Mouse (Mus musculus) neural tube, embryonic 13.5 days (tissue): ENCODE measurements at regions not wholly inside any gene's neighbourhood (a gene's known extent, or its start where the extent isn't known, plus 50 kb on each side); places are given as distances from the start of the nearest gene placed in this dataset.

Source experiments
- ATAC-seq: fragments of 200-750 bp; cut with Nextera tagmentation; 2 replicates; pipeline ENCODE4 v1.8.0; 2017; ENCODE audit warnings: low read depth, mild to moderate bottlenecking, moderate TSS enrichment, moderate library complexity
- H3K27ac ChIP-seq: fragments of 300-500 bp; sonication (generic); replicated peaks from 2 replicates; pipeline ENCODE4 v1.5.1; 2015; ENCODE audit warnings: moderate library complexity, mild to moderate bottlenecking, inconsistent platforms
- H3K27me3 ChIP-seq: fragments of 300-500 bp; sonication (generic); 2 replicates; pipeline ENCODE4 v1.6.1; 2015; ENCODE audit warnings: mild to moderate bottlenecking, inconsistent platforms
- H3K36me3 ChIP-seq: fragments of 300-500 bp; sonication (generic); 2 replicates; pipeline ENCODE4 v1.6.1; 2015; ENCODE audit warnings: mild to moderate bottlenecking, inconsistent platforms
- H3K4me1 ChIP-seq: fragments of 300-500 bp; sonication (generic); replicated peaks from 2 replicates; pipeline ENCODE4 v1.6.1; 2015; ENCODE audit warnings: inconsistent platforms
- H3K4me2 ChIP-seq: fragments of 300-500 bp; sonication (generic); 2 replicates; pipeline ENCODE4 v1.6.1; 2015; ENCODE audit warnings: inconsistent platforms, mild to moderate bottlenecking, moderate library complexity
- H3K4me3 ChIP-seq: fragments of 300-500 bp; sonication (generic); 2 replicates; pipeline ENCODE4 v1.5.1; 2015; ENCODE audit warnings: mild to moderate bottlenecking, inconsistent platforms
- H3K9ac ChIP-seq: fragments of 300-500 bp; sonication (generic); 2 replicates; pipeline ENCODE4 v1.6.1; 2015; ENCODE audit warnings: moderate library complexity, mild to moderate bottlenecking, inconsistent platforms
- H3K9me3 ChIP-seq: fragments of 300-500 bp; sonication (generic); 2 replicates; pipeline ENCODE4 v1.6.1; 2016; ENCODE audit warnings: inconsistent platforms
- WGBS: fragments of 180-500 bp; shearing (Covaris S2); methylation state at CpG from one replicate; pipeline ENCODE4 v1.1.7; 2015; 5-methylcytosine and 5-hydroxymethylcytosine counted together

- H3K27ac ChIP-seq = no peak overlapping the region
- H3K27me3 ChIP-seq = no peaks in the 10 kb centered on the region
- no peak overlapping the region for H3K4me3 ChIP-seq
- no peak overlapping the region for H3K9ac ChIP-seq
- no peaks in the 10 kb centered on the region for H3K9me3 ChIP-seq
- no peak for ATAC-seq
- WGBS = 83% methylated on average over 1 of the region's 1 CpGs
- no peaks in the 10 kb centered on the region for H3K36me3 ChIP-seq
- no peaks in the 10 kb centered on the region for H3K4me1 ChIP-seq
- H3K4me2 ChIP-seq = no peak overlapping the region
These were observed 163.9 kb downstream of the Ptprc start for GRCm38 (mm10) chr1:138011581-138011980.

DNA sequence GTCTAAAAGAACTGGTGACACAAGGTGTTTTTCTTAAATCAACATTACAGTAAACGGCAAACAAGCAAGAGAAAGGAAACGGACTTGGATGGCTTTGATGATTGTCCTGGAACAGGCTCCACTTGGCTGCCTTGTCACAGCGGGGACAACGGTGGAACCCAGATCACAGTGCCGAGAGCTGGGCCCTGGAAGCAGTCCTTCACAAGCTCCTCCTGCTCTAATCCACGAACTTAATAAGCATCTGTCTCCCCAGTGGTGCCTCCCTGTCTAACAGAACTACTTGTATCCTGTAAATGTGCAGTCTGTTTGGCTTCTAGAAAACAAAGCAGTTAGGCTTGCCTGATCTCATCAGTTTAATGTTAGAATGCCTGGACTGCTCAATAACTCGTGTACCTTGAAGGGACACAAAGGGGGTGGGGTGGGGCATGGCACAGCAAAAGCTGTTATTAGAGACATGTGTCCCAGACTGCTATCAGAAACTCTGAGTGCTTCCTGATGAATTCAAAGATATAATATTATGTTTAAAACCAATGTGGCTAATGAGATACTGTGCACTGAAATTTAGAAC, 164.5 kb downstream of the Ptprc start:
- Histone ChIP-seq H3K27me3 (no peaks in the 10 kb centered on the region), H3K9ac (no peak overlapping the region), H3K36me3 (no peaks in the 10 kb centered on the region), H3K27ac (no peak overlapping the region), H3K4me2 (no peak overlapping the region), H3K4me3 (no peak overlapping the region), H3K9me3 (no peaks in the 10 kb centered on the region), H3K4me1 (no peaks in the 10 kb centered on the region)
- WGBS = 76% methylated on average over 7 of the region's 7 CpGs
- ATAC-seq = no peak

- H3K4me1 ChIP-seq = no peaks in the 10 kb centered on the region
- no peaks in the 10 kb centered on the region for H3K27me3 ChIP-seq
- no peak for ATAC-seq
- H3K4me3 ChIP-seq = no peak overlapping the region
- 63% methylated on average over 1 of the region's 1 CpGs for WGBS
- H3K4me2 ChIP-seq = no peak overlapping the region
- no peaks in the 10 kb centered on the region for H3K9me3 ChIP-seq
- no peaks in the 10 kb centered on the region for H3K36me3 ChIP-seq
- no peak overlapping the region for H3K9ac ChIP-seq
- H3K27ac ChIP-seq = no peak overlapping the region
These were observed 168.7 kb downstream of the Ptprc start for GRCm38 (mm10) chr1:138006811-138007210.

DNA sequence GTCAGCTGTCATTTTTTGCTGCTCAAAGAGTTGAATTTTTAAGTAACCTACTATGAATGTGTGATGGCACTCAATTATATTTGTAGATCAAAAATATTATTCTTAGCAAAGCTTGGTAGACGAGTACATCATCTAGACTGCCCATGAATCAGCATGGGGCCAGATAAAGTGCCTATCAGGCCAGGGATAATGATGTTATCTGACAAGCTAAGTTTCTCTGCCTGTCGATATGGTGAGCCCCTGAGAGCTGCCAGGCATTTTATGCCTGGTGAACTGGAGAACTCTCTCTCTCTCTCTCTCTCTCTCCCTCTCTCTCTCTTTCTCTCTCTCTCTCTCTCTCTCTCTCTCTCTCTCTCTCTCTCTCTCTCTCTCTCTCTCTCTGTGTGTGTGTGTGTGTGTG, 171.2 kb downstream of the Ptprc start:
- Histone ChIP-seq H3K4me3 (no peak overlapping the region), H3K27me3 (no peaks in the 10 kb centered on the region), H3K36me3 (no peaks in the 10 kb centered on the region), H3K4me1 (no peaks in the 10 kb centered on the region), H3K4me2 (no peak overlapping the region), H3K9me3 (no peaks in the 10 kb centered on the region), H3K9ac (no peak overlapping the region), H3K27ac (no peak overlapping the region)
- no peak for ATAC-seq
- WGBS = 42% methylated on average over 2 of the region's 2 CpGs

DNA sequence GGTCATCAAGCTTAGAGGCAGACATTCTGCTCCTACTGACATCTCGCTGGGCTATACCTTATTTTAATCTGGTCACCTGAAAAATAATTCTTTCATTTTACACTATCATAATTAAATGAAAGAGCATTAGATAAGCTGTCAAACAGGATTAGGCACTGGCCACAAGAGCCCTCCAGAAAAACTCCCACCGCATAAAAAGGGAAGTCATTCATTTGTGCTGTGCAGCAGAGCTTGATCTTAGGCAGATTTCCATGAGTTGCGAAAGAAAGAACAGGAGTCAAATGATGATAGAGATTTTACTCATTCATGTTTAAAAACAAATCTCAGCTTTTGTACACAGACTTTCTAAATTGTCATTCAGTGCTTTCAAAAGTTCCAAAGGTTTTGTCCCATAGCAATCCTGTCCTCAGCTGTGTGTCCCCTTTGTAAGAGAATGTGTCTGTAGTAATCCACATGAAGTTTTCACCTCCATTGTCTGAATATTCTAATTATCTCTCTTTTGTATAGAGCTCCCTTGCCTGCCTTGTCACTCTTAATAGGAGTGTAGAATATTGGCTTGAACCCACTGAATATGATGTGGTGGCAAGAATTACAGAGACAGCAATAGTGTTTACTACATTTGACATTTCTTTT, 176.1 kb downstream of the Ptprc start:
- no peak overlapping the region for H3K9ac ChIP-seq
- H3K4me2 ChIP-seq = no peak overlapping the region
- no peak for ATAC-seq
- H3K4me1 ChIP-seq = no peaks in the 10 kb centered on the region
- H3K9me3 ChIP-seq = no peaks in the 10 kb centered on the region
- H3K4me3 ChIP-seq = no peak overlapping the region
- H3K27me3 ChIP-seq = no peaks in the 10 kb centered on the region
- 81% methylated on average over 3 of the region's 3 CpGs for WGBS
- no peaks in the 10 kb centered on the region for H3K36me3 ChIP-seq
- no peak overlapping the region for H3K27ac ChIP-seq

DNA sequence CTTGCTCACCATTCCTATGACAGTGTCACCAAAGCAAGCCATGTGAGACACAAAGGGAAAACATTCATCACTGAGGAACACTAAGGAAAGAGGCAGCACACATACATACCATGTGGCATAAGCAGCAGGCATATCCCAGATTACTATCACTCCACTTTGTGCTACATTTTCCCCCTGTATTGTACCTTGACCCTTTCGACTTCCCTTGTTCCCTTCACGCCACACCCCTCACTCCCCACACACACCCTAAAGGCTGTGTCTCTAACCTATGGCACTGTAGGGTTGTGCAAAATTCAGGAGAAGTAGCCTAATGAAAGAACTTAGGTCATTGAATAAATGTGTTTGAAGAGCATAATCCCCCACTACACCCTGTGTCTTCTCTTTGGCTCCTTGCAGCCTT, 179.5 kb downstream of the Ptprc start:
- H3K9ac ChIP-seq = no peak overlapping the region
- H3K9me3 ChIP-seq = no peaks in the 10 kb centered on the region
- H3K4me2 ChIP-seq = no peak overlapping the region
- no peak for ATAC-seq
- H3K27me3 ChIP-seq = no peaks in the 10 kb centered on the region
- no peak overlapping the region for H3K27ac ChIP-seq
- no peak overlapping the region for H3K4me3 ChIP-seq
- WGBS = 88% methylated on average over 2 of the region's 2 CpGs
- no peaks in the 10 kb centered on the region for H3K4me1 ChIP-seq
- H3K36me3 ChIP-seq = no peaks in the 10 kb centered on the region

- no peak overlapping the region for H3K27ac ChIP-seq
- 90% methylated on average over 1 of the region's 1 CpGs for WGBS
- no peaks in the 10 kb centered on the region for H3K27me3 ChIP-seq
- no peak overlapping the region for H3K4me2 ChIP-seq
- H3K9ac ChIP-seq = no peak overlapping the region
- H3K4me1 ChIP-seq = no peaks in the 10 kb centered on the region
- no peaks in the 10 kb centered on the region for H3K36me3 ChIP-seq
- no peaks in the 10 kb centered on the region for H3K9me3 ChIP-seq
- H3K4me3 ChIP-seq = no peak overlapping the region
- no peak for ATAC-seq
These were observed 183.6 kb downstream of the Ptprc start for GRCm38 (mm10) chr1:137991936-137992335.

- no peak for ATAC-seq
- Histone ChIP-seq H3K36me3 (no peaks in the 10 kb centered on the region), H3K9me3 (no peaks in the 10 kb centered on the region), H3K4me1 (no peaks in the 10 kb centered on the region), H3K4me3 (no peak overlapping the region), H3K27me3 (no peaks in the 10 kb centered on the region), H3K27ac (no peak overlapping the region), H3K4me2 (no peak overlapping the region), H3K9ac (no peak overlapping the region)
- WGBS = 94% methylated on average over 5 of the region's 5 CpGs
These were observed 184.1 kb downstream of the Ptprc start for GRCm38 (mm10) chr1:137991412-137991811.

- Histone ChIP-seq H3K36me3 (no peaks in the 10 kb centered on the region), H3K4me2 (no peak overlapping the region), H3K4me3 (no peak overlapping the region), H3K9me3 (no peaks in the 10 kb centered on the region), H3K9ac (no peak overlapping the region), H3K27ac (peak overlapping the region; percentile 72; the same call in 1 of the 2 replicates), H3K4me1 (peaks cover 7% of the 10 kb centered on the region), H3K27me3 (no peaks in the 10 kb centered on the region)
- ATAC-seq = no peak
- WGBS = 63% methylated on average over 3 of the region's 3 CpGs
These were observed 202.1 kb downstream of the Ptprc start for GRCm38 (mm10) chr1:137973406-137973805.

GRCm38 (mm10) chr1:137972620-137973350, 202.7 kb downstream of the Ptprc start:
- Histone ChIP-seq H3K36me3 (no peaks in the 10 kb centered on the region), H3K4me3 (no peak overlapping the region), H3K9me3 (no peaks in the 10 kb centered on the region), H3K9ac (no peak overlapping the region), H3K4me2 (no peak overlapping the region), H3K4me1 (peaks cover 7% of the 10 kb centered on the region), H3K27me3 (no peaks in the 10 kb centered on the region), H3K27ac (peak overlapping the region; percentile 72)
- no peak; the same call in 1 of the 2 replicates for ATAC-seq
- 82% methylated on average over 6 of the region's 6 CpGs for WGBS

DNA sequence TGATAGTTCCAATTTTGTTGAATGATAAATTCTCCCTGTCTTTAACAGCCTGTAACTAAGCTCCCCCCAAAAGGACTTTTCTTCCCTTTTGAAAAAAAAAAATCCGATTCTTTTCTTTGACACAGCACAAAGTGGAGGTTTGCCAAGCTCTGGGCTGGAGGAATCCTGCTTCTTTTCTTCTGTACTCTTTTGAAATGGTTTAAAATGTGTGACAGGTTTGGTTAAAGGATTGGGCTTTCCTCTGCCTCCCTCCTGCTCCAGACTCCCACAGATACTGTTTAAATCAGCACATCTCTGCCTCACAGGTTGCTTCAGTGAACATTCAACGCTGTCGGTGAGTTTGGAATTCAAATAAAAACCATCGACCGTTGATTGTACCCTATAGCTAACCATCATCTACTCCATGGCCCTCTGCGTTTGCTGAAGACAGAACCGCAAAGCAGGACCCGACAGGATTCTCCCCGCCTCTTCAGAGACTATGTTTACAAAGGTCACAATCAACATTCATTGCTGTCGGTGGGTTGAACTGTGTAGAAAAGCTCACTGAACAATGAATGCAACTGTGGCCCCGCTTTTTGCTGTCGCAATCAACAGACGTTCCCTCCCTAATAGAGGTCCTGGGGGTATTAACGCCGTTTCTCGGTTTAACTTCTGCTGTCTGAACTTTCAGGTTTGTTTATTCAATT, 209.2 kb downstream of the Ptprc start:
- Histone ChIP-seq H3K4me2 (0 out of 2 replicates have a peak overlapping the region, but pooled peaks have one; percentile 11), H3K27me3 (no peaks in the 10 kb centered on the region), H3K36me3 (peaks cover 21% of the 10 kb centered on the region), H3K4me3 (no peak overlapping the region), H3K4me1 (peaks cover 26% of the 10 kb centered on the region), H3K27ac (peak overlapping the region; percentile 73), H3K9ac (no peak overlapping the region), H3K9me3 (no peaks in the 10 kb centered on the region)
- peak; percentile 67 for ATAC-seq
- 45% methylated on average over 16 of the region's 16 CpGs for WGBS

GRCm38 (mm10) chr1:137963656-137964055, 211.9 kb downstream of the Ptprc start:
- 43% methylated on average over 6 of the region's 6 CpGs for WGBS
- Histone ChIP-seq H3K4me1 (peaks cover 26% of the 10 kb centered on the region), H3K27me3 (no peaks in the 10 kb centered on the region), H3K27ac (peak overlapping the region; percentile 46), H3K9me3 (no peaks in the 10 kb centered on the region), H3K4me3 (no peak overlapping the region), H3K36me3 (peaks cover 26% of the 10 kb centered on the region), H3K9ac (no peak overlapping the region), H3K4me2 (no peak overlapping the region)
- no peak for ATAC-seq
